Mouse (Mus musculus) testis, adult 2 months (tissue): ENCODE data around the gene Hils1.

Experiments used
- CTCF ChIP-seq: fragments of 200-500 bp; IDR thresholded peaks from 2 replicates; pipeline ENCODE4 v1.5.1; 2012; ENCODE audit warnings: low read depth, mild to moderate bottlenecking, inconsistent platforms, low read length, moderate library complexity; ENCODE audit not compliant: control insufficient read depth, insufficient read depth, insufficient replicate concordance
- POLR2A ChIP-seq: fragments of 200-500 bp; IDR thresholded peaks from 2 replicates; pipeline ENCODE4 v1.6.1; 2012; ENCODE audit warnings: low read depth, mild to moderate bottlenecking, inconsistent platforms, low read length, moderate library complexity; ENCODE audit not compliant: control insufficient read depth

- TF ChIP-seq CTCF, result no peak
- no peak for TF ChIP-seq POLR2A
Observed at GRCm38 (mm10) chr11:94920996-94921401, 46.4 kb upstream of the Hils1 start.
